Mouse (Mus musculus): ENCODE data around the gene Ttc28. TPM values are rescaled to one million over a fixed set of nuclear protein-coding genes. Genes with fewer than 3 reads are reported as not detected.

Gene Ttc28
- total and polyA plus RNA-seq, 2 experiments from 2014 or later, result 10.6 to 53.1 TPM

GRCm38 (mm10) chr5:110948476-110949399 is 69.1 kb downstream of the Ttc28 start:
- Histone ChIP-seq H3K36me3 (ENCODE audit: insufficient read depth, low read length) (no peaks in the 10 kb centered on the region), H3K4me1 (ENCODE audit: insufficient read depth, low read length) (0 out of 2 replicates have a peak, but pooled peaks cover 3% of the 10 kb centered on the region), H3K27ac (ENCODE audit: low read depth, low read length) (peak overlapping the region; percentile 26), H3K4me3 (ENCODE audit: low read depth, low read length) (no peak overlapping the region), H3K4me2 (ENCODE audit: low read depth, low read length, poor library complexity, severe bottlenecking) (no peak overlapping the region), H3K9me3 (ENCODE audit: low read length) (no peaks in the 10 kb centered on the region), H3K27me3 (ENCODE audit: insufficient read depth, low read length) (no peaks in the 10 kb centered on the region), H3K9ac (replicated peaks; ENCODE audit: low read length, poor library complexity, severe bottlenecking) (no peak overlapping the region)
- no peak for TF ChIP-seq CTCF (IDR thresholded peaks at IDR 0.05)
- ATAC-seq (ENCODE audit: low FRiP score), result peak; percentile 87
- WGBS, result 44% methylated on average over 12 of the region's 12 CpGs
- no peak for DNase-seq (ENCODE audit: low spot score)

- no peaks in the 10 kb centered on the region for H3K36me3 ChIP-seq (ENCODE audit: insufficient read depth, low read length)
- DNase-seq (ENCODE audit: low spot score) (no peak), ATAC-seq (ENCODE audit: low FRiP score) (no peak)
- H3K4me2 ChIP-seq (ENCODE audit: low read depth, low read length, poor library complexity, severe bottlenecking), result no peak overlapping the region
- no peak overlapping the region for H3K9ac ChIP-seq (replicated peaks; ENCODE audit: low read length, poor library complexity, severe bottlenecking)
- H3K4me1 ChIP-seq (ENCODE audit: insufficient read depth, low read length), result no peaks in the 10 kb centered on the region
- no peaks in the 10 kb centered on the region for H3K9me3 ChIP-seq (ENCODE audit: low read length)
- no peak overlapping the region for H3K4me3 ChIP-seq (ENCODE audit: low read depth, low read length)
- no peak overlapping the region for H3K27ac ChIP-seq (ENCODE audit: low read depth, low read length)
- TF ChIP-seq CTCF (IDR thresholded peaks at IDR 0.05), result no peak; the same call in 1 of the 2 replicates
- no peaks in the 10 kb centered on the region for H3K27me3 ChIP-seq (ENCODE audit: insufficient read depth, low read length)
- WGBS, result 50% methylated on average over 3 of the region's 3 CpGs
These were observed 70.2 kb downstream of the Ttc28 start for GRCm38 (mm10) chr5:110949791-110950190.

GRCm38 (mm10) chr5:110958196-110958595 is 78.6 kb downstream of the Ttc28 start:
- DNase-seq (ENCODE audit: low spot score), result no peak
- no peaks in the 10 kb centered on the region for H3K27me3 ChIP-seq (ENCODE audit: insufficient read depth, low read length)
- WGBS, result 88% methylated on average over 4 of the region's 4 CpGs
- H3K4me3 ChIP-seq (ENCODE audit: low read depth, low read length), result no peak overlapping the region
- H3K9ac ChIP-seq (replicated peaks; ENCODE audit: low read length, poor library complexity, severe bottlenecking), result no peak overlapping the region
- no peak for ATAC-seq (ENCODE audit: low FRiP score)
- H3K4me1 ChIP-seq (ENCODE audit: insufficient read depth, low read length), result no peaks in the 10 kb centered on the region
- H3K27ac ChIP-seq (ENCODE audit: low read depth, low read length), result no peak overlapping the region
- no peaks in the 10 kb centered on the region for H3K36me3 ChIP-seq (ENCODE audit: insufficient read depth, low read length)
- no peak overlapping the region for H3K4me2 ChIP-seq (ENCODE audit: low read depth, low read length, poor library complexity, severe bottlenecking)
- no peaks in the 10 kb centered on the region for H3K9me3 ChIP-seq (ENCODE audit: low read length)
- TF ChIP-seq CTCF (IDR thresholded peaks at IDR 0.05), result no peak

GRCm38 (mm10) chr5:110960067-110960466 is 80.5 kb downstream of the Ttc28 start:
- no peaks in the 10 kb centered on the region for H3K36me3 ChIP-seq (ENCODE audit: insufficient read depth, low read length)
- H3K27ac ChIP-seq (ENCODE audit: low read depth, low read length), result no peak overlapping the region
- no peak overlapping the region for H3K4me3 ChIP-seq (ENCODE audit: low read depth, low read length)
- DNase-seq (ENCODE audit: low spot score) (no peak), ATAC-seq (ENCODE audit: low FRiP score) (no peak)
- no peaks in the 10 kb centered on the region for H3K27me3 ChIP-seq (ENCODE audit: insufficient read depth, low read length)
- H3K9me3 ChIP-seq (ENCODE audit: low read length), result no peaks in the 10 kb centered on the region
- no peak overlapping the region for H3K4me2 ChIP-seq (ENCODE audit: low read depth, low read length, poor library complexity, severe bottlenecking)
- WGBS, result 54% methylated on average over 4 of the region's 4 CpGs
- no peak overlapping the region for H3K9ac ChIP-seq (replicated peaks; ENCODE audit: low read length, poor library complexity, severe bottlenecking)
- no peaks in the 10 kb centered on the region for H3K4me1 ChIP-seq (ENCODE audit: insufficient read depth, low read length)
- no peak for TF ChIP-seq CTCF (IDR thresholded peaks at IDR 0.05)

- Histone ChIP-seq H3K4me2 (ENCODE audit: low read depth, low read length, poor library complexity, severe bottlenecking) (no peak overlapping the region), H3K4me1 (ENCODE audit: insufficient read depth, low read length) (no peaks in the 10 kb centered on the region), H3K9me3 (ENCODE audit: low read length) (no peaks in the 10 kb centered on the region), H3K36me3 (ENCODE audit: insufficient read depth, low read length) (no peaks in the 10 kb centered on the region), H3K4me3 (ENCODE audit: low read depth, low read length) (no peak overlapping the region), H3K27ac (ENCODE audit: low read depth, low read length) (no peak overlapping the region), H3K9ac (replicated peaks; ENCODE audit: low read length, poor library complexity, severe bottlenecking) (no peak overlapping the region), H3K27me3 (ENCODE audit: insufficient read depth, low read length) (no peaks in the 10 kb centered on the region)
- DNase-seq (ENCODE audit: low spot score) (no peak), ATAC-seq (ENCODE audit: low FRiP score) (no peak)
- no peak for TF ChIP-seq CTCF (IDR thresholded peaks at IDR 0.05)
- WGBS, result 62% methylated on average over 4 of the region's 4 CpGs
These were observed 81.3 kb downstream of the Ttc28 start for GRCm38 (mm10) chr5:110960890-110961289.

- ATAC-seq (ENCODE audit: low FRiP score) (no peak), DNase-seq (ENCODE audit: low spot score) (no peak)
- Histone ChIP-seq H3K9me3 (ENCODE audit: low read length) (no peaks in the 10 kb centered on the region), H3K9ac (replicated peaks; ENCODE audit: low read length, poor library complexity, severe bottlenecking) (no peak overlapping the region), H3K4me2 (ENCODE audit: low read depth, low read length, poor library complexity, severe bottlenecking) (no peak overlapping the region), H3K4me1 (ENCODE audit: insufficient read depth, low read length) (no peaks in the 10 kb centered on the region), H3K27me3 (ENCODE audit: insufficient read depth, low read length) (no peaks in the 10 kb centered on the region), H3K4me3 (ENCODE audit: low read depth, low read length) (no peak overlapping the region), H3K27ac (ENCODE audit: low read depth, low read length) (no peak overlapping the region), H3K36me3 (ENCODE audit: insufficient read depth, low read length) (no peaks in the 10 kb centered on the region)
- 61% methylated on average over 11 of the region's 11 CpGs for WGBS
- TF ChIP-seq CTCF (IDR thresholded peaks at IDR 0.05), result no peak
These were observed 88.0 kb downstream of the Ttc28 start for GRCm38 (mm10) chr5:110967483-110968055.

Measured in midbrain, postnatal 0 days (tissue).